Mouse (Mus musculus) testis, adult 2 months (tissue): Measurements from ENCODE around the gene Gsc2.

Source experiments
- CTCF ChIP-seq: fragments of 200-500 bp; IDR thresholded peaks from 2 replicates; pipeline ENCODE4 v1.5.1; 2012; ENCODE audit warnings: low read depth, mild to moderate bottlenecking, inconsistent platforms, low read length, moderate library complexity; ENCODE audit not compliant: control insufficient read depth, insufficient read depth, insufficient replicate concordance
- POLR2A ChIP-seq: fragments of 200-500 bp; IDR thresholded peaks from 2 replicates; pipeline ENCODE4 v1.6.1; 2012; ENCODE audit warnings: low read depth, mild to moderate bottlenecking, inconsistent platforms, low read length, moderate library complexity; ENCODE audit not compliant: control insufficient read depth

GRCm38 (mm10) chr16:17938187-17938586 lies 23.3 kb upstream of the Gsc2 start:
- TF ChIP-seq POLR2A (no peak), CTCF (no peak)
